Mouse (Mus musculus) left cerebral cortex, adult 6 months (tissue): ENCODE data around the gene Zfp523. TPM values are rescaled to one million over a fixed set of nuclear protein-coding genes. Genes with fewer than 3 reads are reported as not detected.

Experiments used
- long read RNA-seq, 2 experiments: library from polyadenylated mRNA; unstranded; transcript quantifications; one replicate each; pipeline ENCODE4 v2.0.0; 2019 to 2020
- polyA plus RNA-seq: library from polyadenylated mRNA; unstranded; fragments of <200 nt; fragmentation: Nextera tagmentation; gene quantifications from 2 replicates; pipeline ENCODE4 v1.2.3, GENCODE M21; 2021

The Zfp523 gene
- polyA plus RNA-seq: 18.6 and 34.7 TPM in 2 replicates
- long read RNA-seq, experiment 1, transcript Zfp523-202 (14 exons, 2,864 nt): major isoform, 69 of 129 reads
- long read RNA-seq, experiment 1, partial matches to known transcripts: 22 of 129 reads
- long read RNA-seq, experiment 1, other reads (novel, unspliced or antisense): 36 of 129 reads
- long read RNA-seq, experiment 2, transcript Zfp523-202 (14 exons, 2,864 nt): major isoform, 5 of 24 reads
- long read RNA-seq, experiment 2, partial matches to known transcripts: 14 of 24 reads
- long read RNA-seq, experiment 2, other reads (novel, unspliced or antisense): 3 of 24 reads

DNA sequence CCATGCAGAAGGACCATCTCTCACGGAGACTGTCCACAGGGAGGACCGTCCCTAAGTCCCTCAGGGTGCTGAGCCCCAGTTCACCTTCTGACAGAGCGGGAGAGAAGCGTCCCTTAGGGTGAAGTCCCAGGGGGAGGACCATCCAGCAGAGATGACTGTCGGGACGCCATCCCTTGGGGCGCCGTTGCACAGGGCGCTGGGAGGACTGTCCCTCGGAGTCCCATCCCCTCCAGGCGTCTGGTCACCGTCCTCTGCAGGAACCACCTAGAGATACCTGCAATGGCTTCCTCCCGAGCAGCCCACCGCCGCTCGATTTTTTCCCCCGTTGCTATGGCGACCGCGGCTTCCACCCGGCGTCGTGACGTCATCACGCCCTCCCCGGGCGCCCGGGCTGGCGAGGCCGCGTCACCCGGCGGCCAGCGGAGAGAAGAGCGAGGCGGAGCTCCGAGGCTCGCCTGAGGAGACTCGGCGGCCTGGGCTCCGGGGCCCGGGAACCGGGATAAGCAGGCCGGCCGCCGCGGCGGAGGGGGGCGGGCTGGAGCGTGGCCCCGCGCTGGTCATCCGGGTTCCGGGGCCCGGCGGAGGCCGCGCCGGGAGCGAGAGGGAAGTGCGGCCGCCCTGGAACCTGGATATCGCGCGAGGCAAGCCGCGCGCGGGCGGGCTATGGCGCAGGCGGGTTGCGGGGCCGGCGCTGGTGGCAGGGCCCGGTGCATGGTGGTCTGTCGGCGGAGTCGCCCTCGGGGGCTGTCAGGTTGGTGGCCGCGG, at the start of gene Zfp523:
TSS of gene Zfp523 (plus strand) at position 355 of the 765 bp plus-strand sequence.

DNA sequence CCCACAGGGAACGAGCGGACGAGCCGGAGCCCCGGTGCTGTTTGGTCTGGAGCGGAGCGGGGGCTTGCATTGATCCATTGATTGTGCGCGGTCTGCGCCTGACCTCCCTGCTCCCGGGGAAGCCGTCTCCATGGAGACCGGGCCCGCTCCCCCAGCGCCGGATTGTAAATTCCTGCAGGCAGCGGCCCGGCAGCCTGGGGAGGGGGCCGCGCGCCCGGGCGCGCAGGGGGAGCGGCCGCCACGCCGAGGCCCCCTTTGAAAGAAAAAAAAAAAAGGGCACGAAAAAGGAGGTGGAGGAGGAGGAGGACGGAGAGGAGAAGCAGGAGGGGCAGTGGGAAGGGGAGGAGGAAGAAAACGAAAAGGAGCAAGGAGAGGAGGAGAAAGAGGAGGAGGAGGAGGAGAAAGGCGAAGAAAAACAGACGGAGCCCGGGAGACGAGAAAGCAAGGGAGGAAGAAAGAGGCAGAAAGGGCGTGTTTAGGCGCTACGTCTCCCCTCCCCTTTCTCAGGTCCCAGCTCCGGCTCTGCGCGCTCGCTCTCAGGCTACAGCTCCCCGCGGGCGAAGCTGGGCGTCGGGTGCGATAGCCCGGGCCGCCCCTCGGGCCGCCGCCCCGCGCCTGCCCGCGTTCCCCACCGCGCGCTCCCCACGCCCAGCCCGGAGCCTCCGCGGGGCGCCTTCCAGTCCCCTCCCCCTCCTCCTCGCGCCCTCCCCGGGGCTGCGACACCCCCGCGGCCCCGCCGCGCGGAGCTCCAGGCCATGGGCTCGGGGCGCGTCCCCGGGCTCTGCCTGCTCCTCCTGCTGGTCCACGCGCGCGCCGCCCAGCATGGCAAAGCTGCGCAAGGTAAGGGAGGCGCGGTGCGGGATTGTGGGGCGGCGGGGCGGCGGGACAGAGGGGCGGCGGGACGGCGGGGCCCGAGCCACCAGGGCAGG, 34.9 kb upstream of the Zfp523 start, which contains the start of gene Scube3:
TSS of gene Scube3 (plus strand) at position 371 of the 929 bp plus-strand sequence.

DNA sequence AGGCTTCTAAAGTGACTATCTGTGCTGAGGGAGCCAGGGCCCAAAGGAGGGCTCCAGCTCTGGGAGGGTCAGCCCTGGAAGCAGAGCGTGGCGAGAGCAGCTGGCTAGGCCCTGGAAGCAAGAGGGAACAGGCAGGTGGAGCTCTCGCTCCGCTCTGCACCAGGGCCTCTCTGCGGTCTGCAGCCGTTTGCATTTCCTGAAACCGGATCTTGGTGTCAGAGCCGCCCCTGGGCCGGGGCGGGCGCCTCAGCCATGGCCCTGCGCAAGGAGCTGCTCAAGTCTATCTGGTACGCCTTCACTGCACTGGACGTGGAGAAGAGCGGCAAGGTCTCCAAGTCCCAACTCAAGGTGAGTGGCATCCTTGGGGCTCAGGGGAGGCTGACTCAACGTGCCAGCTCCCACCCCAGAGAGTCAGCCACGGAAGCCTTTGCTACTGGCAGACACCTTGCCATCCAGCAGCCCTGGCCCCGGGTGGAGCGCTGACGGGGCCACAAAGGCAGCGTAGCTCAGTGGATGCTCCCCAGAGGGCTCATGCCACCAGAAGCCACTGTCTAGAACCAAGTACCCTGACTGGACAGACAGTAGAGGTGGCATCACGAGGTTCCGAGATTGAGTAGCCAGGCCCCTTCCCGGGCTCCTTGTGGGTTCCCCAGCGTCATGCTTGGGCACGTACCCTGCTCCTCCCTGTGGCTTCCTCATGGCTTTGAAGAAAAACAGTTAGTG, 30.8 kb downstream of the Zfp523 start, which contains the start of gene Def6:
TSS of gene Def6 (plus strand) at position 188 of the 723 bp plus-strand sequence.

DNA sequence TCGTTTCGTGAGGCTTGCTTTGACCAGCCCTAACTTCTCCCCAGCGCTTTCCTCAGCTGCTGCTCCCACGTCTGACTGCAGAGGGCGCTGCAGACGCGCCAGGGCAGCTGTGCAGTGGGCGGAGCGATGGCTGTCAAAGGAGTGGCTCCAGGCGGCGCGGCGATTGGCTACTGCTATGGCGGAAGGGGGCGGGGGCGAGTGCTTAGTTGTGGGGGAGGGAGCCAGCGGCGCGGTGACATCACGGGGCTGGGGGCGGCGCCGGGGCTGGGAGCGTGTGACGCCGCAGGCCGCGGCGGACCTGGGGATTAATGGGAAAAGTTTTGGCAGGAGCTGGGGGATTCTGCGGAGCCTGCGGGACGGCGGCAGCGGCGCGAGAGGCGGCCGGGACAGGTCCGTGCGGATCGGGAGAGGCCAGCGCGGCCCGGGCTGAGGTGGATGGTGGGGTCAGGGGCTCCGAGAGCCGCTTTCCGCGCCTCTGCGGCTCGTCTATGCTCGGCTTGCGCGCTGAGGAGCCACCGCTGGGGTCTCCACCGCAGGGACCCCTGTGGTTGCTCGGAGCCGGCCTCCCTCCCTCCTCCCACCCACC, 55.6 kb downstream of the Zfp523 start, which contains the start of gene Ppard:
TSS of gene Ppard (plus strand) at position 226 of the 586 bp plus-strand sequence.

Other genes with a start within 250 kb of the Zfp523 start
- 0.11 and 0.27 TPM in 2 replicates for gene Tcp11, start 96.5 kb upstream of the Zfp523 start, polyA plus RNA-seq
- 0.73 and 1.9 TPM in 2 replicates for gene Scube3, start 35.0 kb upstream of the Zfp523 start, polyA plus RNA-seq
- 1.7 and 2.2 TPM in 2 replicates for gene Def6, start 30.6 kb downstream of the Zfp523 start, polyA plus RNA-seq
- gene Ppard, start 55.6 kb downstream of the Zfp523 start, polyA plus RNA-seq: 2.4 and 2.5 TPM in 2 replicates
- gene Fance, start 136.4 kb downstream of the Zfp523 start, polyA plus RNA-seq: 17.7 and 21.5 TPM in 2 replicates
- 892 and 964 TPM in 2 replicates for gene Rpl10a, start 151.3 kb downstream of the Zfp523 start, polyA plus RNA-seq
- 0.24 TPM in 1 of 2 replicates, not detected in the other for gene Tead3, start 173.7 kb downstream of the Zfp523 start, polyA plus RNA-seq
- 0.23 TPM in 1 of 2 replicates, not detected in the other for gene Tulp1, start 188.1 kb downstream of the Zfp523 start, polyA plus RNA-seq